Mouse (Mus musculus) liver, embryonic 13.5 days (tissue): ENCODE results near the gene Pigx. TPM values are rescaled to one million over a fixed set of nuclear protein-coding genes. Genes with fewer than 3 reads are reported as not detected.
A peak's percentile ranks its signal among the peaks of the same experiment; 100 is the strongest.

ENCODE experiments used
- ATAC-seq: fragments of 200-750 bp; cut with Nextera tagmentation; 2 replicates; pipeline ENCODE4 v1.8.0; 2017; ENCODE audit warnings: low read depth, mild to moderate bottlenecking, moderate number of reproducible peaks, moderate library complexity
- DNase-seq: peaks from one replicate; pipeline ENCODE4 v3.0.0; 2022
- H3K27ac ChIP-seq: fragments of 300-500 bp; sonication (generic); 2 replicates; pipeline ENCODE4 v1.5.1; 2015; ENCODE audit warnings: moderate library complexity, mild to moderate bottlenecking, inconsistent platforms
- H3K27me3 ChIP-seq: fragments of 300-500 bp; sonication (generic); 2 replicates; pipeline ENCODE4 v1.6.1; 2015; ENCODE audit warnings: mild to moderate bottlenecking, inconsistent platforms
- H3K36me3 ChIP-seq: fragments of 300-500 bp; sonication (generic); 2 replicates; pipeline ENCODE4 v1.6.1; 2015; ENCODE audit warnings: mild to moderate bottlenecking, inconsistent platforms
- H3K4me1 ChIP-seq: fragments of 300-500 bp; sonication (generic); replicated peaks from 2 replicates; pipeline ENCODE4 v1.6.1; 2015; ENCODE audit warnings: inconsistent platforms
- H3K4me2 ChIP-seq: fragments of 300-500 bp; sonication (generic); 2 replicates; pipeline ENCODE4 v1.6.1; 2015; ENCODE audit warnings: inconsistent platforms, mild to moderate bottlenecking, moderate library complexity
- H3K4me3 ChIP-seq: fragments of 300-500 bp; sonication (generic); replicated peaks from 2 replicates; pipeline ENCODE4 v1.5.1; 2015; ENCODE audit warnings: mild to moderate bottlenecking, inconsistent platforms
- H3K9ac ChIP-seq: fragments of 300-500 bp; sonication (generic); 2 replicates; pipeline ENCODE4 v1.6.1; 2015; ENCODE audit warnings: mild to moderate bottlenecking, inconsistent platforms
- H3K9me3 ChIP-seq: fragments of 300-500 bp; sonication (generic); replicated peaks from 2 replicates; pipeline ENCODE4 v1.6.1; 2016; ENCODE audit warnings: inconsistent platforms
- whole genome bisulfite sequencing: fragments of 180-500 bp; shearing (Covaris S2); methylation state at CpG from one replicate; pipeline ENCODE4 v1.1.7; 2015; ENCODE audit not compliant: insufficient replicate concordance; 5-methylcytosine and 5-hydroxymethylcytosine counted together
- polyA plus RNA-seq: library from polyadenylated mRNA; unstranded; fragments of >200 nt; fragmentation: Nextera tagmentation; extraction: Ambion mirVana; gene quantifications from 2 replicates; pipeline ENCODE4 v1.2.1, GENCODE M21; 2015

The Pigx gene
- 29.2 and 29.5 TPM in 2 replicates for polyA plus RNA-seq

GRCm38 (mm10) chr16:32099638-32100150 lies at the start of gene Pigx, which contains the start of gene Cep19:
Pigx (minus strand) TSS chr16:32099740.
Cep19 (plus strand) TSS chr16:32099800.
- DNase-seq (peak; percentile 87), ATAC-seq (peak; percentile 95)
- Histone ChIP-seq H3K4me3 (peak within 1 kb of the TSS; percentile 93), H3K27ac (peak within 1 kb of the TSS; percentile 80), H3K4me2 (peak within 1 kb of the TSS; percentile 98), H3K27me3 (no peaks in the 10 kb centered on the region), H3K9ac (peak within 1 kb of the TSS; percentile 91), H3K36me3 (0 out of 2 replicates have a peak, but pooled peaks cover 4% of the 10 kb centered on the region), H3K4me1 (peaks cover 18% of the 10 kb centered on the region), H3K9me3 (no peaks in the 10 kb centered on the region)
- under 1% methylated on average over 34 of the region's 34 CpGs for WGBS

- H3K4me2 ChIP-seq, result peak overlapping the region; percentile 44
- peaks cover 51% of the 10 kb centered on the region for H3K36me3 ChIP-seq
- 71% methylated on average over 12 of the region's 13 CpGs for WGBS
- peaks cover 20% of the 10 kb centered on the region for H3K9me3 ChIP-seq
- H3K27ac ChIP-seq, result peak overlapping the region; percentile 59
- H3K4me1 ChIP-seq, result peaks cover 5% of the 10 kb centered on the region; the same call in 1 of the 2 replicates
- ATAC-seq (0 out of 2 replicates have a peak, but pooled peaks have one; percentile 29), DNase-seq (no peak)
- no peaks in the 10 kb centered on the region for H3K27me3 ChIP-seq
- no peak overlapping the region; the same call in 1 of the 2 replicates for H3K9ac ChIP-seq
- peak overlapping the region; percentile 27 for H3K4me3 ChIP-seq
Measured at GRCm38 (mm10) chr16:32147589-32148207, 48.2 kb upstream of the Pigx start.

DNA sequence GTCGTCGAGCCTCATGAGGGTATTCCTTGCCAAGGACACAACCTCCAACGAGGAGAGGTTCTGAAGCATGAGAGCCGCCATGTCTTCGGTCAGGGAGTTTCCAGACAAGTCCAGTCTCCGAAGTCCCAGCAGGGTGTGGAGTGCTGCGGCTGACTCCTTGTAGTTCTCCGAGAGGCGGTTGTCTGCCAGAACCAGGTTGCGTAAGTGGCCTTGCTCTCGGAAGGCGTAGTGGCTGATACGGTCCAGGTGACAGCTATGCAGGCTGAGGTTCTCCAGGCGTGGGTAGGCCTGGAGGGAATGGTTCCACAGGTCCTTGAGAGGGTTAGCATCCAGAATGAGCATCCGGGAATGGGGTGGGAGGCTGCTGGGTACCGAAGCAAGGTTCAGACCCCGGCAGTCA lies 45.1 kb upstream of the Pigx start:
- 86% methylated on average over 17 of the region's 17 CpGs for WGBS
- DNase-seq (no peak), ATAC-seq (no peak)
- H3K4me1 ChIP-seq, result peaks cover 5% of the 10 kb centered on the region; the same call in 1 of the 2 replicates
- H3K4me2 ChIP-seq, result no peak overlapping the region
- H3K9me3 ChIP-seq, result peaks cover 20% of the 10 kb centered on the region
- H3K27ac ChIP-seq, result no peak overlapping the region
- no peak overlapping the region for H3K4me3 ChIP-seq
- no peaks in the 10 kb centered on the region for H3K27me3 ChIP-seq
- peaks cover 64% of the 10 kb centered on the region for H3K36me3 ChIP-seq
- H3K9ac ChIP-seq, result no peak overlapping the region

- 86% methylated on average over 15 of the region's 15 CpGs for WGBS
- Histone ChIP-seq H3K27ac (no peak overlapping the region), H3K4me1 (peaks cover 5% of the 10 kb centered on the region; the same call in 1 of the 2 replicates), H3K9ac (no peak overlapping the region), H3K9me3 (peaks cover 20% of the 10 kb centered on the region), H3K27me3 (no peaks in the 10 kb centered on the region), H3K4me2 (no peak overlapping the region), H3K4me3 (no peak overlapping the region), H3K36me3 (peaks cover 64% of the 10 kb centered on the region)
- no peak for ATAC-seq
- no peak for DNase-seq
Measured at GRCm38 (mm10) chr16:32143766-32144165, 44.2 kb upstream of the Pigx start.

- Histone ChIP-seq H3K4me2 (no peak overlapping the region), H3K4me3 (no peak overlapping the region), H3K36me3 (peaks cover 25% of the 10 kb centered on the region), H3K9me3 (peaks cover 12% of the 10 kb centered on the region; the same call in 1 of the 2 replicates), H3K9ac (no peak overlapping the region), H3K27ac (no peak overlapping the region), H3K27me3 (no peaks in the 10 kb centered on the region), H3K4me1 (0 out of 2 replicates have a peak, but pooled peaks cover 1% of the 10 kb centered on the region)
- no peak for ATAC-seq
- DNase-seq, result no peak
- 82% methylated on average over 1 of the region's 1 CpGs for WGBS
Measured at GRCm38 (mm10) chr16:32138954-32139353, 39.4 kb upstream of the Pigx start.

GRCm38 (mm10) chr16:32135842-32136357 lies 36.4 kb upstream of the Pigx start:
- no peak for DNase-seq
- Histone ChIP-seq H3K9me3 (no peaks in the 10 kb centered on the region), H3K27ac (no peak overlapping the region), H3K36me3 (no peaks in the 10 kb centered on the region), H3K4me3 (no peak overlapping the region), H3K9ac (no peak overlapping the region), H3K27me3 (no peaks in the 10 kb centered on the region), H3K4me2 (no peak overlapping the region), H3K4me1 (peaks cover 8% of the 10 kb centered on the region)
- no peak for ATAC-seq
- 75% methylated on average over 7 of the region's 7 CpGs for WGBS

DNA sequence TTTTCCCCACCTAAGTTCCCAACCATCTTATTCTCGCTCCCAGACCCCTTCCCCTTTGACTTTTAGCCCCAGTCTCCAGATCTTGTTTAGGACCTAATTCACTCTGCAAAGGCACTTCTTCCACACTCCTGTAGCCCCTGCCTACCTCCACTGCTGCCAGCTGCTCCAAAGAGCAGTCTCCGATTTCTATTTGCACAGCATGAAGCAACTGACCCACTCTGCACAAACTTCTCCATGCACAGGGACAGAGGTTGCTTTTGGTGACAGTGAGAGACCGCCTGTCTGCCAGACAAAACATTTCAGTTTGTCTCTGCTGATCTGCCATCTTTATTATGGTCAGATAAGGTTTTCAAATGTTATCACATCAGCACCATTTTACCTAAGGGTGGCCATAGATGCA lies 33.6 kb upstream of the Pigx start:
- 67% methylated on average over 3 of the region's 3 CpGs for WGBS

DNA sequence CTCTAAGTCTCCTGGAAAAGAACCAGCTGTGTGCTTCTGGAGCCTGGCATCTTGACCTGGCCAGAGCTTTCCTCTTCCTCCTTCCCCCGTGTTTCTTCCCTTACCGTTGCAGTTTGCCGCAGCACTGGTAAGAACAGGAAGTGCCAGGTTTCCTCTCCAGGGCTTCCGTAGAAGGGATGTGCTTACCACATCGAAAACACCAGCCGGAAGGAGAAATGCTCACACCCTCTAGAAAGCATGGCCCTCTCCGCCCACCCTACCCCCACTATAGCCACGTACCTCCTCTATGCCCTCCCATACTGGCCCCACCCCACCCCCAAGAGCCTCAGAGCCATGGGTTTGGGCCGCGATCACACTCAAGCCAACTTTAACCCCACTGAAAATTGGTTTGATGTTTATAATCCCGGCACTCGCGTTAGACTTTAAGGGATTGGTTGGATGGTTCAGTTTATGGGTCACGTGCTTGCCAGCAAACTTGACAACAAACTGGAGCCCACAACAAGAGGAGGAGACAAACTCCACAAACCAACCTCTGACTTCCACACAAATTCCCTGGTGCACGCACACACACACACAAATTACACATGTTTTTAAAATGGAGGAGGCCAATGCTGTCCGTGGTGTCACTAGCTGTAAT lies 30.8 kb upstream of the Pigx start:
- Histone ChIP-seq H3K9me3 (no peaks in the 10 kb centered on the region), H3K4me1 (peaks cover 29% of the 10 kb centered on the region), H3K27me3 (no peaks in the 10 kb centered on the region), H3K36me3 (no peaks in the 10 kb centered on the region), H3K4me2 (peak overlapping the region; percentile 78), H3K9ac (peak overlapping the region; percentile 70), H3K27ac (peak overlapping the region; percentile 53), H3K4me3 (peak overlapping the region; percentile 61)
- ATAC-seq (peak; percentile 86), DNase-seq (peak; percentile 49)
- WGBS, result 15% methylated on average over 16 of the region's 16 CpGs

More for the DNA sequence above, 33.6 kb upstream of the Pigx start:
- no peaks in the 10 kb centered on the region for H3K27me3 ChIP-seq
- H3K27ac ChIP-seq, result no peak overlapping the region
- H3K36me3 ChIP-seq, result no peaks in the 10 kb centered on the region
- H3K9ac ChIP-seq, result no peak overlapping the region
- H3K4me2 ChIP-seq, result no peak overlapping the region
- DNase-seq (no peak), ATAC-seq (no peak)
- H3K4me1 ChIP-seq, result peaks cover 29% of the 10 kb centered on the region
- no peak overlapping the region for H3K4me3 ChIP-seq
- no peaks in the 10 kb centered on the region for H3K9me3 ChIP-seq

- H3K36me3 ChIP-seq, result no peaks in the 10 kb centered on the region
- no peak for ATAC-seq
- H3K4me1 ChIP-seq, result peaks cover 29% of the 10 kb centered on the region
- peak overlapping the region; percentile 61 for H3K4me3 ChIP-seq
- no peaks in the 10 kb centered on the region for H3K9me3 ChIP-seq
- H3K9ac ChIP-seq, result peak overlapping the region; percentile 70
- DNase-seq, result no peak
- peak overlapping the region; percentile 53 for H3K27ac ChIP-seq
- WGBS, result 32% methylated on average over 20 of the region's 20 CpGs
- H3K27me3 ChIP-seq, result no peaks in the 10 kb centered on the region
- peak overlapping the region; percentile 78 for H3K4me2 ChIP-seq
Measured at GRCm38 (mm10) chr16:32129449-32130189, 30.1 kb upstream of the Pigx start.

GRCm38 (mm10) chr16:32127046-32127445 lies 27.5 kb upstream of the Pigx start:
- H3K4me3 ChIP-seq, result no peak overlapping the region
- DNase-seq (no peak), ATAC-seq (no peak)
- no peaks in the 10 kb centered on the region for H3K36me3 ChIP-seq
- H3K27me3 ChIP-seq, result no peaks in the 10 kb centered on the region
- H3K4me2 ChIP-seq, result no peak overlapping the region
- 64% methylated on average over 4 of the region's 4 CpGs for WGBS
- H3K9ac ChIP-seq, result no peak overlapping the region
- H3K4me1 ChIP-seq, result peaks cover 27% of the 10 kb centered on the region
- H3K27ac ChIP-seq, result no peak overlapping the region
- no peaks in the 10 kb centered on the region for H3K9me3 ChIP-seq

GRCm38 (mm10) chr16:32125364-32125763 lies 25.8 kb upstream of the Pigx start:
- WGBS, result 72% methylated on average over 3 of the region's 3 CpGs
- Histone ChIP-seq H3K36me3 (no peaks in the 10 kb centered on the region), H3K27ac (no peak overlapping the region), H3K4me1 (peaks cover 16% of the 10 kb centered on the region), H3K9me3 (no peaks in the 10 kb centered on the region), H3K27me3 (no peaks in the 10 kb centered on the region), H3K4me2 (no peak overlapping the region), H3K9ac (no peak overlapping the region), H3K4me3 (no peak overlapping the region)
- ATAC-seq (no peak), DNase-seq (no peak)
